ENCODE assay signal across 8 mouse cellular contexts in genomic region chr9:29751396-29751795, GRCm38 (mm10).
DNase-seq lines count a peak whose midpoint lies in the region; ATAC-seq and TF ChIP-seq lines count a peak whose summit lies in the region.

No protein-coding gene starts in this region.

- peak; percentile 31 for DNase-seq in forebrain, embryonic 10.5 days (ENCODE audit: extremely low spot score, low spot score)
- no peak for DNase-seq in stomach, postnatal 0 days (ENCODE audit: low spot score)
- no peak for DNase-seq in spleen, adult 12 weeks (ENCODE audit: low spot score)
- DNase-seq in adrenal gland, adult 2 months = no peak

- WGBS in forebrain, embryonic 10.5 days = 39% methylated on average over 1 of the region's 1 CpGs
- WGBS in forebrain, embryonic 12.5 days = 26% methylated on average over 1 of the region's 1 CpGs
- WGBS in midbrain, embryonic 16.5 days = 59% methylated on average over 1 of the region's 1 CpGs
- 52% methylated on average over 1 of the region's 1 CpGs for WGBS in midbrain, embryonic 13.5 days
- WGBS in kidney, embryonic 14.5 days = 37% methylated on average over 1 of the region's 1 CpGs
- 43% methylated on average over 1 of the region's 1 CpGs for WGBS in stomach, postnatal 0 days

- no peak overlapping the region for H3K4me2 ChIP-seq in forebrain, embryonic 12.5 days
- H3K4me2 ChIP-seq in midbrain, embryonic 16.5 days (ENCODE audit: low read length) = no peak overlapping the region
- H3K4me2 ChIP-seq in midbrain, embryonic 13.5 days (replicated peaks) = no peak overlapping the region
- H3K4me2 ChIP-seq in kidney, embryonic 14.5 days (replicated peaks; ENCODE audit: low read depth, low read length) = no peak overlapping the region
- H3K4me2 ChIP-seq in stomach, postnatal 0 days (replicated peaks; ENCODE audit: low read depth) = no peak overlapping the region

- H3K27me3 ChIP-seq in forebrain, embryonic 10.5 days (ENCODE audit: poor library complexity, severe bottlenecking) = peaks cover 15% of the 10 kb centered on the region
- no peaks in the 10 kb centered on the region; the same call in 1 of the 2 replicates for H3K27me3 ChIP-seq in forebrain, embryonic 12.5 days
- H3K27me3 ChIP-seq in midbrain, embryonic 16.5 days (ENCODE audit: control insufficient read depth, insufficient read depth, low read depth, low read length) = no peaks in the 10 kb centered on the region
- no peaks in the 10 kb centered on the region for H3K27me3 ChIP-seq in midbrain, embryonic 13.5 days
- H3K27me3 ChIP-seq in kidney, embryonic 14.5 days (ENCODE audit: control insufficient read depth, insufficient read depth, low read length) = no peaks in the 10 kb centered on the region
- H3K27me3 ChIP-seq in stomach, postnatal 0 days (ENCODE audit: control insufficient read depth, insufficient read depth, low read length) = no peaks in the 10 kb centered on the region

- TF ChIP-seq CTCF in stomach, postnatal 0 days (IDR thresholded peaks at IDR 0.05; ENCODE audit: low read depth) = peak; percentile 57

- no peaks in the 10 kb centered on the region for H3K36me3 ChIP-seq in forebrain, embryonic 10.5 days (replicated peaks)
- no peaks in the 10 kb centered on the region for H3K36me3 ChIP-seq in forebrain, embryonic 12.5 days (replicated peaks)
- no peaks in the 10 kb centered on the region for H3K36me3 ChIP-seq in midbrain, embryonic 16.5 days (ENCODE audit: control insufficient read depth, insufficient read depth, low read length)
- H3K36me3 ChIP-seq in midbrain, embryonic 13.5 days = no peaks in the 10 kb centered on the region
- H3K36me3 ChIP-seq in kidney, embryonic 14.5 days (ENCODE audit: control insufficient read depth, insufficient read depth, low read length) = no peaks in the 10 kb centered on the region
- H3K36me3 ChIP-seq in stomach, postnatal 0 days (ENCODE audit: control insufficient read depth, insufficient read depth, low read length) = no peaks in the 10 kb centered on the region

- H3K4me1 ChIP-seq in forebrain, embryonic 10.5 days = peaks cover 24% of the 10 kb centered on the region
- H3K4me1 ChIP-seq in forebrain, embryonic 12.5 days = peaks cover 20% of the 10 kb centered on the region
- H3K4me1 ChIP-seq in midbrain, embryonic 16.5 days (ENCODE audit: control insufficient read depth, insufficient read depth, low read length) = peaks cover 15% of the 10 kb centered on the region
- peaks cover 20% of the 10 kb centered on the region for H3K4me1 ChIP-seq in midbrain, embryonic 13.5 days (replicated peaks)
- H3K4me1 ChIP-seq in kidney, embryonic 14.5 days (ENCODE audit: control insufficient read depth, insufficient read depth, low read length) = no peaks in the 10 kb centered on the region
- H3K4me1 ChIP-seq in stomach, postnatal 0 days (replicated peaks; ENCODE audit: control insufficient read depth, insufficient read depth) = no peaks in the 10 kb centered on the region

- no peak for TF ChIP-seq EP300 in stomach, postnatal 0 days (optimal IDR thresholded peaks at IDR 0.05)

- no peak overlapping the region for H3K4me3 ChIP-seq in forebrain, embryonic 10.5 days
- no peak overlapping the region for H3K4me3 ChIP-seq in forebrain, embryonic 12.5 days (replicated peaks)
- H3K4me3 ChIP-seq in midbrain, embryonic 16.5 days (ENCODE audit: low read depth, low read length) = no peak overlapping the region
- H3K4me3 ChIP-seq in midbrain, embryonic 13.5 days (replicated peaks) = no peak overlapping the region
- H3K4me3 ChIP-seq in kidney, embryonic 14.5 days (ENCODE audit: low read length) = no peak overlapping the region
- H3K4me3 ChIP-seq in stomach, postnatal 0 days (ENCODE audit: low read depth, low read length) = no peak overlapping the region

- no peaks in the 10 kb centered on the region for H3K9me3 ChIP-seq in forebrain, embryonic 10.5 days
- no peaks in the 10 kb centered on the region for H3K9me3 ChIP-seq in forebrain, embryonic 12.5 days
- H3K9me3 ChIP-seq in midbrain, embryonic 16.5 days (replicated peaks; ENCODE audit: control insufficient read depth, low read length, poor library complexity, severe bottlenecking) = no peaks in the 10 kb centered on the region
- H3K9me3 ChIP-seq in midbrain, embryonic 13.5 days = no peaks in the 10 kb centered on the region
- H3K9me3 ChIP-seq in kidney, embryonic 14.5 days (ENCODE audit: control insufficient read depth, low read length) = no peaks in the 10 kb centered on the region
- no peaks in the 10 kb centered on the region for H3K9me3 ChIP-seq in stomach, postnatal 0 days (ENCODE audit: control insufficient read depth, low read length)

- no peak overlapping the region for H3K9ac ChIP-seq in forebrain, embryonic 12.5 days
- H3K9ac ChIP-seq in midbrain, embryonic 16.5 days (ENCODE audit: low read depth, low read length) = no peak overlapping the region
- H3K9ac ChIP-seq in midbrain, embryonic 13.5 days (replicated peaks) = no peak overlapping the region
- H3K9ac ChIP-seq in kidney, embryonic 14.5 days (ENCODE audit: low read depth, low read length) = no peak overlapping the region
- H3K9ac ChIP-seq in stomach, postnatal 0 days (ENCODE audit: low read length) = no peak overlapping the region

- H3K27ac ChIP-seq in forebrain, embryonic 10.5 days = no peak overlapping the region
- H3K27ac ChIP-seq in forebrain, embryonic 12.5 days = no peak overlapping the region
- no peak overlapping the region for H3K27ac ChIP-seq in midbrain, embryonic 16.5 days (ENCODE audit: low read length)
- no peak overlapping the region for H3K27ac ChIP-seq in midbrain, embryonic 13.5 days
- H3K27ac ChIP-seq in kidney, embryonic 14.5 days (ENCODE audit: low read depth, low read length) = no peak overlapping the region
- no peak overlapping the region for H3K27ac ChIP-seq in stomach, postnatal 0 days (replicated peaks)

- ATAC-seq in forebrain, embryonic 12.5 days (ENCODE audit: low FRiP score) = no peak
- ATAC-seq in midbrain, embryonic 16.5 days = peak; percentile 54; the same call in 1 of the 2 replicates
- no peak for ATAC-seq in midbrain, embryonic 13.5 days
- ATAC-seq in kidney, embryonic 14.5 days (ENCODE audit: low FRiP score, low TSS enrichment) = peak; percentile 62
- no peak for ATAC-seq in stomach, postnatal 0 days (ENCODE audit: low FRiP score, low TSS enrichment)

Comparison
In these comparisons a context has a peak if more than half of its experiments do, and no peak if none do; other contexts are left out.
1. ATAC-seq: peak in midbrain, embryonic 16.5 days (single experiment) and kidney, embryonic 14.5 days (single experiment); none in forebrain, embryonic 12.5 days (single experiment), midbrain, embryonic 13.5 days (single experiment) and stomach, postnatal 0 days (single experiment).